Mouse (Mus musculus) gastrocnemius, postnatal 4 days (tissue): ENCODE measurements at regions not wholly inside any gene's neighbourhood (a gene's known extent, or its start where the extent isn't known, plus 50 kb on each side); places are given as distances from the start of the nearest gene placed in this dataset.

Experiments used
- DNase-seq, 2 experiments: peaks; one replicate each; pipeline ENCODE4 v3.0.0; 2021 to 2022; ENCODE audit warnings: low spot score in 2 of 2, mixed read lengths in 2 of 2

GRCm38 (mm10) chr10:117994768-117995167 lies 146.8 kb upstream of the Mdm1 start:
- DNase-seq = no peak

- DNase-seq = no peak
Measured at GRCm38 (mm10) chr10:117997796-117998195, 143.8 kb upstream of the Mdm1 start.

GRCm38 (mm10) chr10:118000591-118000990 lies 141.0 kb upstream of the Mdm1 start:
- no peak for DNase-seq

GRCm38 (mm10) chr10:118001501-118001900 lies 140.1 kb upstream of the Mdm1 start:
- no peak for DNase-seq

- no peak for DNase-seq
Measured at GRCm38 (mm10) chr10:118001971-118002370, 139.6 kb upstream of the Mdm1 start.

- no peak for DNase-seq
Measured at GRCm38 (mm10) chr10:118002559-118002958, 139.1 kb upstream of the Mdm1 start.

- no peak for DNase-seq
Measured at GRCm38 (mm10) chr10:118003179-118003578, 138.4 kb upstream of the Mdm1 start.

GRCm38 (mm10) chr10:118003739-118004361 lies 137.8 kb upstream of the Mdm1 start:
- DNase-seq = no peak

GRCm38 (mm10) chr10:118004362-118004958 lies 137.2 kb upstream of the Mdm1 start:
- no peak for DNase-seq

- DNase-seq = no peak
Measured at GRCm38 (mm10) chr10:118006827-118007550, 134.6 kb upstream of the Mdm1 start.

GRCm38 (mm10) chr10:118007846-118008245 lies 133.8 kb upstream of the Mdm1 start:
- no peak for DNase-seq

GRCm38 (mm10) chr10:118011687-118012567 lies 129.7 kb upstream of the Mdm1 start:
- DNase-seq = no peak

GRCm38 (mm10) chr10:118028831-118029230 lies 112.8 kb upstream of the Mdm1 start:
- DNase-seq = no peak

GRCm38 (mm10) chr10:118034401-118034800 lies 107.2 kb upstream of the Mdm1 start:
- DNase-seq = no peak

- no peak for DNase-seq
Measured at GRCm38 (mm10) chr10:118035035-118035434, 106.6 kb upstream of the Mdm1 start.

- DNase-seq = no peak
Measured at GRCm38 (mm10) chr10:118038465-118038864, 103.1 kb upstream of the Mdm1 start.

- no peak for DNase-seq
Measured at GRCm38 (mm10) chr10:118039056-118039455, 102.6 kb upstream of the Mdm1 start.

GRCm38 (mm10) chr10:118041068-118041467 lies 100.5 kb upstream of the Mdm1 start:
- no peak for DNase-seq

- no peak for DNase-seq
Measured at GRCm38 (mm10) chr10:118043761-118044160, 97.8 kb upstream of the Mdm1 start.

- DNase-seq = no peak
Measured at GRCm38 (mm10) chr10:118044840-118045239, 96.8 kb upstream of the Mdm1 start.

GRCm38 (mm10) chr10:118045427-118045826 lies 96.2 kb upstream of the Mdm1 start:
- DNase-seq = no peak
